Mouse (Mus musculus) urinary bladder, postnatal 36 days (tissue): ENCODE measurements around the gene Tollip.

ENCODE experiments used
- DNase-seq, 2 experiments: peaks; one replicate each; pipeline ENCODE4 v3.0.0; 2022; ENCODE audit warnings: low spot score in 2 of 2, mixed read lengths in 1 of 2

Tollip gene

GRCm38 (mm10) chr7:141918407-141918806, at the start of gene Tollip:
Gene Tollip (minus strand): TSS chr7:141918507.
- DNase-seq = no peak

- no peak for DNase-seq
These were observed 48.0 kb upstream of the Tollip start for GRCm38 (mm10) chr7:141966281-141966680.

GRCm38 (mm10) chr7:141962521-141962920, 44.2 kb upstream of the Tollip start:
- DNase-seq = no peak

GRCm38 (mm10) chr7:141961491-141961890, 43.2 kb upstream of the Tollip start:
- no peak for DNase-seq

- DNase-seq = no peak
These were observed 42.6 kb upstream of the Tollip start for GRCm38 (mm10) chr7:141960926-141961325.

DNA sequence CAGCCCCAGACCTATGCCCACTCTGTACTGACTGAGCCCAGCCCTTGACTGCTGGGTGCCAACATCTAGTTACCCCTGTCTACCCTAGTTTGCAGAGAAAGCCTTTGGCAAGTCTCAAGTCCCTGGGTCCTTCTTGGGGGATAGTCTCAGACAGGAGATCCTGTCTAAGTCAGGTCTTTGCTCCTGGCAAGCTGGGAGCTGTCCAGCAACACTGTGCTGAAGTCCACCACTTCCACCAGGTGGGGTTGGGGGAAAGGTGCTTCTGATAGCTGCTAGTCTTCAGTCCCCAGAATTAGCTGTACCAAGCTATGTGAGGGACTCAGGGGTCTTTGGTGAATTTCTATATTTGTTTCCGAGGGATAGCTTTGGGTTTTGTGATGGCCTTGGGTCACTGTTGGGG, 40.8 kb upstream of the Tollip start:
- DNase-seq = no peak

DNA sequence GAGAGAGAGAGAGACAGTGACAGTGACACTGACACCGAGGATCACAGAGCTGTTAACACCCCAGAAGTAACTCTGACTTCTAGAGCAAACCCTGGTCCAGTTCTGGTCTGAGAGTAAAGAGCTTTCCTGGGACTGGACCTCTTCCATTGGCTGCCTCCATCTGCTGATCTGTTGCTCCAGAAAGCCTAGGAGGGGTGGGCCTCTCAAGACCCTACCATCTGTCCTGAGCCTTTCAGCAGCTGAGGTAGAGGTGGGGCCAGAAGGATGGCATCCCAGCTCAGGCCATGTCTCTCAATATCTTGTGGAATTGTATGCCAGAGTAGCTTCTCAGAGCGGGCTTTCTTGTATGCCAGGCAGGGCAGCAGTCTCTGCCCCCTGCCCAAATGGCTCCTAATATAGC, 39.9 kb upstream of the Tollip start:
- DNase-seq = no peak

DNA sequence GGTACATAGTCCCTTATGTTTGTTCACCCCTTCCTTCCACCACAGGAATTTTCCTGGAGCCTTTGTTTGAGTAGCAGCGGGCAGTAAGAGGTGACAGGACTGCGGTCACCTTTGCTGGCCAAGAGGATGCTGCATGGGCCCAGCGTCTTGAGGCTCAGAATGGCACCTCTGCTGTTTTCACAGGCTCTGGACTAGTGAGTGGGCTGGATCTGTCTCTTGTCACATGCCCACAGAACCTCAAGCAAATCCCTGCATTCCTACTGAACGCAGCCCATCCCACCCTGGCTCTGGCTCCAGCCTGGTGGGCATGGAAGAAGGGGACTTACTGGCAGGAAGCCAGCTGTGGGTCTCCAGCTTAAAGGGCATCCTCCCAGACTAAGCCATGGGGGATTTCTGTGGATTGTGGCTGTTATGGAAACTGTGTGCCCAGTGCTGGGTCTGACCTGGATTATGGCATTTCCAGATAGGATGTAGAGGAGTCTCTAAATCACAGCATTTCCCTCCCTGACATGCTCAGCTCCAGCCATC, 39.3 kb upstream of the Tollip start:
- DNase-seq = no peak

- DNase-seq = no peak
These were observed 37.9 kb upstream of the Tollip start for GRCm38 (mm10) chr7:141956174-141956566.

- DNase-seq = no peak
These were observed 37.4 kb upstream of the Tollip start for GRCm38 (mm10) chr7:141955565-141956173.

DNA sequence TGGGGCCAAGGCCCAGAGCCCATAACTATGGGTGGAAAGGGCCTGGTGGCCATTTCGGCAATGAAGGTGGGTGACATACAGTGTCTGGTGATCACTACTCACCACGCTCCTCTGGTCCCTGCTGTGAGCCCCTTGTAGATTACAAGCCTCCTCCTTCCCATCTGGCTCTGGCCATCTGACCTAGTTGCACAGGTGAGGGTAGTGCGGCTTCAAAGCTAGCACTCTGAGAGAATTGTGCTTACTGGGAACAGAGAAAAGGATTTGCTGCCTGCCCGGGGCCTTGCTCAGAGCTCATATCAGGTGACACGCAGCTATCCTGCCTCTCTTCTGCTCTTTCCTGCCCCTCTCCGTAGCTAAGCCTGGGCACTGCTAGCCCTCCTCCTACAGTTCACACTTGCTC, 35.3 kb upstream of the Tollip start:
- no peak for DNase-seq

- no peak for DNase-seq
These were observed 34.6 kb upstream of the Tollip start for GRCm38 (mm10) chr7:141952920-141953319.

GRCm38 (mm10) chr7:141951821-141952220, 33.5 kb upstream of the Tollip start:
- no peak for DNase-seq

DNA sequence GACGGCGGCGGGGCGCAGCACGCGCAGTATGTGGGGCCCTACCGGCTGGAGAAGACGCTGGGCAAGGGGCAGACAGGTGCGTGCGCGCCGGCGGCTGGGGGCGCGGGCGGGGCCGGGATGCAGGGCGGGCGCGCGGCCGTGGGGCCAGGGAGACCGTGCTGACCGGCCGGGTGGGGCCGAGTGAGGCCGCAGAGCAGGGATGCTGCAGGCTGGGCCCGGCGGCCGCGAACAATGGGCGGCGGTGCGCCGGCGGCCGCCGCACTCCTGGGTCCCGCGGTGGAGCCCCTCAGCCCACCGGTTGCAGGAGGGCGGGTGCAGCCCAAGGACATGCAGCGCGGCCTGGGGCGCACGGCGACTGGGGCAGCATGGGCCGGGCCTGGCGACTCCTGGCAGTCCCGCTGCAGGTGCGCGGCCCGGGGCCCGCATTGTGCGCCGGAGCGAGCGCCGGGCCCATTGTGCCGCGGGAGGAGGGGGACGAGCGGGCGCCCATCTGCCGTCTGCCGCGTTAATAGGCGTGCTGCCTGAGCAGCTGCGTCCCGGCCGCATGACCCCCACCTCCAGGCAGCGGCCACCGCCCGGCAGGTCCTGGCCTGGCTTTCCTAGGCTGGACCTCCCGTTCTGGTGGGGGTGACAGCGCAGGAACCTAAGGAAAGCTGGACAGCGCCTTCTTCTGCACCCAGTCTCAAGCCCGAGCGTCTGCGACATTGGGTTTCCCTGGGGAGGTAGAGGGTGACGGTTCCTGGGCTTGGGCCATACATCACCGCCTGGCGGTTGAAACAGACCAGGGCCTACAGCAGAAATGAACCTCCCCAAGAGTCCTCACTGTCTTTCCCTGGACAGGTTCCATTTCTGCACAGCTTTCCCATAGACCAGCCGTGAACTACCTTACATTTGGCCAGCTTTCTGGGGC, 32.1 kb upstream of the Tollip start:
- DNase-seq = no peak

DNA sequence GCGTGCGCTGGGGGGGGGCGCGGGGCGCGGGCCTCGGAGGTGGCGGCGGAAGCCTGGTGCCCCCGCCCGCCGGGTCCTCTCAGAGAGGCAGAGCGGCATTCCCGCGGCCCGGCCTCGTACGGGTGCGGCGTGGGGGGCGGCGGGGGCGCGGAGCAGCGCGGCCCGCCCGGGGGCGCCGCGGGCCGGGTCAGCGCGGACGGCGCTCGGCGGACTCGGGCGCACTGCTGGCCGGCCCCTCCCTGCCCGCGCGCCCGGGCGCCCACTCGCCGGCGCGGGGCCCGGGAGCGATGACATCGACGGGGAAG, 31.4 kb upstream of the Tollip start:
- no peak for DNase-seq

DNA sequence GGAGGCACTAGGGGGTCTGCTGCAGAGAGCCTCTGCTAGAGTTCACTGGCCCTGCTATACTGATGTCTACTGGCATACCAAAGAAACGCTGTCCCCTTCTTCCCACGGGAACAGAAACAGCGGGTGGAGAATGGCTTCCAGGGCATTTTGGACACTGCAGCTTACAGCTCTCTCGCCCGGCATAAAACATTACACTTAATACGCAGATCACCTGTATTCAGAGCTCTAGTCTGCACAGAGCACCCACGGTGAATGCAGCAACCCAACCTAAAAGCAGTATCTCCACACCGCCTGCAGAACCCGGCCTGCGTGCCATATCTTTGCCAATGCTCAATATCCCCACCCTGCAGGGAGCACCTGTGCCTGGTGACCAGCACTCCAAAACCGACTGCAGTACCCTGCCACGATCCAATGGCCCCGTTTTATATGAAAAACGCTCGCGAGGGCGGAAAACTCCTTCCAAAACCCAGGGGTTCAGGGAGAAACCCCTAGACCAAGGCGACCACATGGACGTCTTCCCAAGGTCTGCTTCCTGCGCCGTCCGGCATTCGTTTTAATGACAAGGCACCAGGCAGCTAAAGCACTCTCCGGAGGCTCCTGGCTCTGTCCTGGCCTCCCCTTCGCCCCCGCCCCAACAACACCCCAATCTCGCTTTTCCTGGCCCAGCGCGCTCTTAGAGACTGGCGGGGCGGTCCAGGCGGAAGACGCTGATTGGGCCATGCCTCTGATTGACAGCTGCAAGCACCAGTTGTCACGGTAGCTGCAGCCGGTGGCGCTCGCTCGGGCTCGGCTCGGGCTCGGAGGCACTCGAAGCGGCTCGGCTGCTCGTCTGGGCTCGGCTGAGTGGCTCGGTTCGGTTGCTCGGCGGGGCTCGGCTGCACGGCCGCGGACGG, 30.8 kb upstream of the Tollip start, which contains the start of gene Brsk2:
Gene Brsk2, plus strand, starts transcription at position 846 of the 893 bp plus-strand sequence.
- peak; percentile 92 to 94 for DNase-seq

GRCm38 (mm10) chr7:141948045-141948444, 29.7 kb upstream of the Tollip start:
- no peak for DNase-seq

GRCm38 (mm10) chr7:141947512-141947911, 29.2 kb upstream of the Tollip start:
- no peak for DNase-seq

GRCm38 (mm10) chr7:141945927-141946326, 27.6 kb upstream of the Tollip start:
- no peak for DNase-seq

DNA sequence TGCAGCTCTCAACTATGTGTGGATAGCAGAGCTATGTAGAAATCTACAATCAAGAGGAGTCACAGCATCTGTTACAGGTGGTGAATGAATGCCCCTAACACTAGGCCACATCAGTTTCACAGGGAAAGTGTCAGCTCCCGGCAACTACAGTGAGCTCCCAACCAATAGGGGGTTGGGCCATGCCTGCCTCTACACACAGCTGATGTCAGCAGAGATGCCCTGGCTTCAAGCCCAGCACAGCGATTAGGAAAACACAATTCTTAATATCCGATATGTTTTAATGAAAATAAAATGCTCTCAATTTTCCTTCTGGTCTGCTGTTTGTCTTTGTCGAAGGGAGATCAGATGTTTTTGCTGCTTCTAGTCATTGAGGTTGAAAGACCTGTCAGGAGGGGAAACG, 25.1 kb upstream of the Tollip start:
- DNase-seq = no peak

DNA sequence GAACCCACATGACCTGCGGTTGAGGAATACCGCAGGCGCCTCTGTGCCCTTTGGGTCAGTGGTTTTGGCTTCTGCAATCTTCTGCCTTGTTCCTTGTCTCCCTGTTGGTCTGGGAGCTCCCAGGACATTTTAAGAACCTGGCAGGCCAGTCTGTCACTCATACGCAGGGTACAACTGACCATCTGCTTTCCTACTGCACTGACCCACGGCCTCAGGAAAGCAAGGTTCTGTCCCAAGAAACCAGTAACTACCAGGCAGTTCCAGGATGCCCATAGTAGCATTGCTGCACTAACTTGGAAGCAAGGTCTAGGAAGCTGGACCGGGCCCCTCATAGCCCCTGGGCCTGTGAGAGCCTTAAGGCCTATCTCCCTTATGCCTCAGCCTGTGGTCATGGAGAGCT, 16.6 kb upstream of the Tollip start:
- no peak for DNase-seq
